Mouse (Mus musculus): ENCODE data around the gene Lrrk1. TPM values are rescaled to one million over a fixed set of nuclear protein-coding genes. Genes with fewer than 3 reads are reported as not detected.

Gene Lrrk1
- 8.5 and 8.7 TPM in 2 replicates for polyA plus RNA-seq (2016; fragmentation: Nextera tagmentation; extraction: Ambion mirVana)

- peak; percentile 83 for DNase-seq (ENCODE audit: low spot score)
- H3K9me3 ChIP-seq, result no peaks in the 10 kb centered on the region
- peak within 1 kb of the TSS; percentile 82 for H3K4me3 ChIP-seq
- H3K27me3 ChIP-seq (replicated peaks; ENCODE audit: low read depth, poor library complexity, severe bottlenecking), result peaks cover 19% of the 10 kb centered on the region
- H3K36me3 ChIP-seq (replicated peaks), result no peaks in the 10 kb centered on the region
- peak within 1 kb of the TSS; percentile 93 for H3K27ac ChIP-seq (replicated peaks)
- H3K4me1 ChIP-seq, result peaks cover 19% of the 10 kb centered on the region
- under 1% methylated on average over 70 of the region's 70 CpGs for WGBS
Measured at GRCm38 (mm10) chr7:66387813-66388521, at the start of gene Lrrk1. Gene Lrrk1, minus strand, starts transcription at chr7:66388350.

- DNase-seq (ENCODE audit: low spot score), result peak; percentile 68
- H3K27me3 ChIP-seq (replicated peaks; ENCODE audit: low read depth, poor library complexity, severe bottlenecking), result peaks cover 13% of the 10 kb centered on the region
- H3K9me3 ChIP-seq, result no peaks in the 10 kb centered on the region
- H3K4me1 ChIP-seq, result peaks cover 7% of the 10 kb centered on the region
- 56% methylated on average over 10 of the region's 10 CpGs for WGBS
- H3K27ac ChIP-seq (replicated peaks), result no peak overlapping the region
- H3K4me3 ChIP-seq, result no peak overlapping the region
- H3K36me3 ChIP-seq (replicated peaks), result no peaks in the 10 kb centered on the region
Measured at GRCm38 (mm10) chr7:66434453-66434935, 46.3 kb upstream of the Lrrk1 start.

- peaks cover 78% of the 10 kb centered on the region for H3K27me3 ChIP-seq (replicated peaks; ENCODE audit: low read depth, poor library complexity, severe bottlenecking)
- WGBS, result under 1% methylated on average over 56 of the region's 56 CpGs
Measured at GRCm38 (mm10) chr7:66427437-66428161, 39.4 kb upstream of the Lrrk1 start, which contains the start of gene Aldh1a3. Gene Aldh1a3, minus strand, starts transcription at chr7:66427517.

GRCm38 (mm10) chr7:66427053-66427436, 38.9 kb upstream of the Lrrk1 start:
- H3K27ac ChIP-seq (replicated peaks), result peak overlapping the region; percentile 65
- H3K4me1 ChIP-seq, result peaks cover 26% of the 10 kb centered on the region
- H3K36me3 ChIP-seq (replicated peaks), result no peaks in the 10 kb centered on the region
- under 1% methylated on average over 23 of the region's 23 CpGs for WGBS
- DNase-seq (ENCODE audit: low spot score), result no peak
- peak overlapping the region; percentile 59 for H3K4me3 ChIP-seq
- H3K9me3 ChIP-seq, result no peaks in the 10 kb centered on the region
- H3K27me3 ChIP-seq (replicated peaks; ENCODE audit: low read depth, poor library complexity, severe bottlenecking), result peaks cover 78% of the 10 kb centered on the region

More at GRCm38 (mm10) chr7:66427437-66428161, 39.4 kb upstream of the Lrrk1 start, which contains the start of gene Aldh1a3:
- no peaks in the 10 kb centered on the region for H3K36me3 ChIP-seq (replicated peaks)
- H3K4me1 ChIP-seq, result peaks cover 26% of the 10 kb centered on the region
- peak within 1 kb of the TSS; percentile 59 for H3K4me3 ChIP-seq
- peak within 1 kb of the TSS; percentile 65 for H3K27ac ChIP-seq (replicated peaks)
- DNase-seq (ENCODE audit: low spot score), result peak; percentile 73
- no peaks in the 10 kb centered on the region for H3K9me3 ChIP-seq

GRCm38 (mm10) chr7:66421903-66422302, 33.8 kb upstream of the Lrrk1 start:
- peaks cover 75% of the 10 kb centered on the region for H3K27me3 ChIP-seq (replicated peaks; ENCODE audit: low read depth, poor library complexity, severe bottlenecking)

GRCm38 (mm10) chr7:66418981-66419380, 30.8 kb upstream of the Lrrk1 start:
- Histone ChIP-seq H3K27ac (replicated peaks) (no peak overlapping the region), H3K4me1 (peaks cover 17% of the 10 kb centered on the region), H3K9me3 (no peaks in the 10 kb centered on the region), H3K27me3 (replicated peaks; ENCODE audit: low read depth, poor library complexity, severe bottlenecking) (peaks cover 45% of the 10 kb centered on the region), H3K4me3 (no peak overlapping the region), H3K36me3 (replicated peaks) (no peaks in the 10 kb centered on the region)
- DNase-seq (ENCODE audit: low spot score), result no peak
- 54% methylated on average over 12 of the region's 12 CpGs for WGBS

More at GRCm38 (mm10) chr7:66421903-66422302, 33.8 kb upstream of the Lrrk1 start:
- Histone ChIP-seq H3K4me3 (no peak overlapping the region), H3K4me1 (peaks cover 27% of the 10 kb centered on the region), H3K9me3 (no peaks in the 10 kb centered on the region), H3K27ac (replicated peaks) (no peak overlapping the region), H3K36me3 (replicated peaks) (no peaks in the 10 kb centered on the region)
- WGBS, result 73% methylated on average over 8 of the region's 8 CpGs
- DNase-seq (ENCODE audit: low spot score), result no peak

- DNase-seq (ENCODE audit: low spot score), result no peak
- 85% methylated on average over 4 of the region's 4 CpGs for WGBS
Measured at GRCm38 (mm10) chr7:66416829-66417228, 28.7 kb upstream of the Lrrk1 start.

GRCm38 (mm10) chr7:66413093-66413492, 24.9 kb upstream of the Lrrk1 start:
- no peak for DNase-seq (ENCODE audit: low spot score)
- no peak overlapping the region for H3K27ac ChIP-seq (replicated peaks)
- peaks cover 7% of the 10 kb centered on the region; the same call in 1 of the 2 replicates for H3K27me3 ChIP-seq (replicated peaks; ENCODE audit: low read depth, poor library complexity, severe bottlenecking)
- WGBS, result 80% methylated on average over 7 of the region's 7 CpGs
- H3K4me1 ChIP-seq, result peaks cover 6% of the 10 kb centered on the region
- no peaks in the 10 kb centered on the region for H3K9me3 ChIP-seq
- H3K4me3 ChIP-seq, result no peak overlapping the region
- no peaks in the 10 kb centered on the region for H3K36me3 ChIP-seq (replicated peaks)

More at GRCm38 (mm10) chr7:66416829-66417228, 28.7 kb upstream of the Lrrk1 start:
- Histone ChIP-seq H3K36me3 (replicated peaks) (no peaks in the 10 kb centered on the region), H3K4me3 (no peak overlapping the region), H3K9me3 (no peaks in the 10 kb centered on the region), H3K27me3 (replicated peaks; ENCODE audit: low read depth, poor library complexity, severe bottlenecking) (peaks cover 29% of the 10 kb centered on the region), H3K27ac (replicated peaks) (no peak overlapping the region), H3K4me1 (peaks cover 10% of the 10 kb centered on the region)

GRCm38 (mm10) chr7:66409433-66409832, 21.3 kb upstream of the Lrrk1 start:
- WGBS, result 69% methylated on average over 6 of the region's 6 CpGs
- Histone ChIP-seq H3K4me1 (peaks cover 24% of the 10 kb centered on the region), H3K36me3 (replicated peaks) (no peaks in the 10 kb centered on the region), H3K27me3 (replicated peaks; ENCODE audit: low read depth, poor library complexity, severe bottlenecking) (peaks cover 22% of the 10 kb centered on the region), H3K9me3 (no peaks in the 10 kb centered on the region), H3K4me3 (no peak overlapping the region), H3K27ac (replicated peaks) (no peak overlapping the region)
- peak; percentile 60 for DNase-seq (ENCODE audit: low spot score)

GRCm38 (mm10) chr7:66406971-66407370, 18.8 kb upstream of the Lrrk1 start:
- H3K36me3 ChIP-seq (replicated peaks), result no peaks in the 10 kb centered on the region
- H3K4me3 ChIP-seq, result no peak overlapping the region
- H3K9me3 ChIP-seq, result no peaks in the 10 kb centered on the region
- WGBS, result 77% methylated on average over 8 of the region's 8 CpGs
- peaks cover 29% of the 10 kb centered on the region for H3K4me1 ChIP-seq
- no peak overlapping the region for H3K27ac ChIP-seq (replicated peaks)
- H3K27me3 ChIP-seq (replicated peaks; ENCODE audit: low read depth, poor library complexity, severe bottlenecking), result peaks cover 22% of the 10 kb centered on the region
- DNase-seq (ENCODE audit: low spot score), result no peak

- WGBS, result 52% methylated on average over 13 of the region's 13 CpGs
- DNase-seq (ENCODE audit: low spot score), result peak; percentile 30
- H3K4me3 ChIP-seq, result no peak overlapping the region
- no peaks in the 10 kb centered on the region for H3K9me3 ChIP-seq
- no peaks in the 10 kb centered on the region for H3K36me3 ChIP-seq (replicated peaks)
- peaks cover 29% of the 10 kb centered on the region for H3K4me1 ChIP-seq
- H3K27ac ChIP-seq (replicated peaks), result no peak overlapping the region
- peaks cover 18% of the 10 kb centered on the region; the same call in 1 of the 2 replicates for H3K27me3 ChIP-seq (replicated peaks; ENCODE audit: low read depth, poor library complexity, severe bottlenecking)
Measured at GRCm38 (mm10) chr7:66405951-66406721, 18.0 kb upstream of the Lrrk1 start.

GRCm38 (mm10) chr7:66405541-66405940, 17.4 kb upstream of the Lrrk1 start:
- Histone ChIP-seq H3K27ac (replicated peaks) (no peak overlapping the region), H3K4me1 (peaks cover 29% of the 10 kb centered on the region), H3K9me3 (no peaks in the 10 kb centered on the region), H3K4me3 (no peak overlapping the region), H3K36me3 (replicated peaks) (no peaks in the 10 kb centered on the region), H3K27me3 (replicated peaks; ENCODE audit: low read depth, poor library complexity, severe bottlenecking) (peaks cover 18% of the 10 kb centered on the region; the same call in 1 of the 2 replicates)
- DNase-seq (ENCODE audit: low spot score), result no peak
- 60% methylated on average over 11 of the region's 11 CpGs for WGBS

Data from embryonic facial prominence, embryonic 10.5 days (tissue).